Mouse (Mus musculus) heart, adult 8-10 months (tissue): ENCODE results near the gene Abhd12. TPM values are rescaled to one million over a fixed set of nuclear protein-coding genes. Genes with fewer than 3 reads are reported as not detected.
"Not testable (repeated sequence)": the region's sequence is repeated elsewhere in the genome, so short reads cannot be mapped to it uniquely, and the experiment has no call there.

Source experiments
- DNase-seq: peaks from one replicate; pipeline ENCODE4 v3.0.0; 2022; ENCODE audit warnings: low spot score
- total RNA-seq, 4 experiments: library from RNA; stranded (reverse); gene quantifications; 2 replicates each; pipeline ENCODE4 v1.2.4; 2022

Gene Abhd12
- 10 to 100 TPM; 46.3 to 48.8 (median 47.5) TPM for total RNA-seq

GRCm38 (mm10) chr2:150904272-150904935 is at the start of gene Abhd12:
Gene Abhd12 (minus strand): TSS chr2:150904741.
- DNase-seq = peak; percentile 96

GRCm38 (mm10) chr2:150951201-150951600 is 46.7 kb upstream of the Abhd12 start:
- DNase-seq = no peak

- no peak for DNase-seq
Observed at GRCm38 (mm10) chr2:150950056-150950455, 45.5 kb upstream of the Abhd12 start.

GRCm38 (mm10) chr2:150949652-150950051 is 45.1 kb upstream of the Abhd12 start:
- DNase-seq = no peak

- DNase-seq = no peak
Observed at GRCm38 (mm10) chr2:150948786-150949185, 44.2 kb upstream of the Abhd12 start.

GRCm38 (mm10) chr2:150947880-150948611 is 43.5 kb upstream of the Abhd12 start:
- DNase-seq = not testable (repeated sequence)

- DNase-seq = not testable (repeated sequence)
Observed at GRCm38 (mm10) chr2:150947341-150947740, 42.8 kb upstream of the Abhd12 start.

GRCm38 (mm10) chr2:150944017-150944416 is 39.5 kb upstream of the Abhd12 start:
- no peak for DNase-seq

GRCm38 (mm10) chr2:150934659-150935058 is 30.1 kb upstream of the Abhd12 start:
- no peak for DNase-seq

- DNase-seq = no peak
Observed at GRCm38 (mm10) chr2:150933482-150933881, 28.9 kb upstream of the Abhd12 start.

GRCm38 (mm10) chr2:150930806-150931205 is 26.3 kb upstream of the Abhd12 start:
- DNase-seq = no peak

- DNase-seq = no peak
Observed at GRCm38 (mm10) chr2:150929156-150929555, 24.6 kb upstream of the Abhd12 start.

GRCm38 (mm10) chr2:150927038-150927720 is 22.6 kb upstream of the Abhd12 start:
- DNase-seq = no peak

- DNase-seq = no peak
Observed at GRCm38 (mm10) chr2:150923505-150923904, 19.0 kb upstream of the Abhd12 start.

- DNase-seq = no peak
Observed at GRCm38 (mm10) chr2:150923026-150923425, 18.5 kb upstream of the Abhd12 start.

- DNase-seq = no peak
Observed at GRCm38 (mm10) chr2:150922165-150922564, 17.6 kb upstream of the Abhd12 start.

GRCm38 (mm10) chr2:150921697-150922096 is 17.2 kb upstream of the Abhd12 start:
- peak; percentile 42 for DNase-seq

GRCm38 (mm10) chr2:150920543-150920942 is 16.0 kb upstream of the Abhd12 start:
- DNase-seq = no peak

GRCm38 (mm10) chr2:150918720-150919119 is 14.2 kb upstream of the Abhd12 start:
- DNase-seq = no peak

- no peak for DNase-seq
Observed at GRCm38 (mm10) chr2:150915786-150916185, 11.2 kb upstream of the Abhd12 start.

GRCm38 (mm10) chr2:150914781-150915515 is 10.4 kb upstream of the Abhd12 start:
- no peak for DNase-seq
